Mouse (Mus musculus) intestine, embryonic 15.5 days (tissue): Measurements from ENCODE around the gene Hoxd8. TPM values are rescaled to one million over a fixed set of nuclear protein-coding genes. Genes with fewer than 3 reads are reported as not detected.

Experiments used
- ATAC-seq: fragments of 200-750 bp; cut with Nextera tagmentation; 2 replicates; pipeline ENCODE4 v1.8.0; 2017; ENCODE audit warnings: moderate TSS enrichment, moderate library complexity
- H3K27ac ChIP-seq: fragments of 300-500 bp; sonication (generic); 2 replicates; pipeline ENCODE4 v1.5.1; 2015; ENCODE audit warnings: mild to moderate bottlenecking, inconsistent platforms
- H3K27me3 ChIP-seq: fragments of 300-500 bp; sonication (generic); replicated peaks from 2 replicates; pipeline ENCODE4 v1.6.1; 2015; ENCODE audit warnings: inconsistent platforms
- H3K36me3 ChIP-seq: fragments of 300-500 bp; sonication (generic); 2 replicates; pipeline ENCODE4 v1.6.1; 2015; ENCODE audit warnings: inconsistent platforms
- H3K4me1 ChIP-seq: fragments of 300-500 bp; sonication (generic); replicated peaks from 2 replicates; pipeline ENCODE4 v1.6.1; 2015; ENCODE audit warnings: inconsistent platforms
- H3K4me2 ChIP-seq: fragments of 300-500 bp; sonication (generic); replicated peaks from 2 replicates; pipeline ENCODE4 v1.6.1; 2015; ENCODE audit warnings: mild to moderate bottlenecking, inconsistent platforms
- H3K4me3 ChIP-seq: fragments of 300-500 bp; sonication (generic); replicated peaks from 2 replicates; pipeline ENCODE4 v1.5.1; 2015; ENCODE audit warnings: inconsistent platforms
- H3K9ac ChIP-seq: fragments of 300-500 bp; sonication (generic); 2 replicates; pipeline ENCODE4 v1.6.1; 2015; ENCODE audit warnings: inconsistent platforms
- H3K9me3 ChIP-seq: fragments of 300-500 bp; sonication (generic); 2 replicates; pipeline ENCODE4 v1.6.1; 2016; ENCODE audit warnings: inconsistent platforms
- WGBS: fragments of 180-500 bp; shearing (Covaris S2); methylation state at CpG from one replicate; pipeline ENCODE4 v1.1.7; 2015; 5-methylcytosine and 5-hydroxymethylcytosine counted together
- polyA plus RNA-seq: library from polyadenylated mRNA; unstranded; fragments of >200 nt; fragmentation: Nextera tagmentation; extraction: Ambion mirVana; gene quantifications from 2 replicates; pipeline ENCODE4 v1.2.1, GENCODE M21; 2015

The Hoxd8 gene
- polyA plus RNA-seq, 1 experiment from 2014 or later, result 5.1 TPM

GRCm38 (mm10) chr2:74732513-74733316 is 28.3 kb downstream of the Hoxd8 start:
- Histone ChIP-seq H3K27ac (0 out of 2 replicates have a peak overlapping the region, but pooled peaks have one; percentile 51), H3K4me1 (peaks cover 2% of the 10 kb centered on the region; the same call in 1 of the 2 replicates), H3K9ac (no peak overlapping the region), H3K4me2 (peak overlapping the region; percentile 60), H3K27me3 (peaks cover 70% of the 10 kb centered on the region), H3K9me3 (no peaks in the 10 kb centered on the region), H3K36me3 (no peaks in the 10 kb centered on the region), H3K4me3 (peak overlapping the region; percentile 31)
- ATAC-seq, result no peak
- WGBS, result 4% methylated on average over 52 of the region's 52 CpGs

DNA sequence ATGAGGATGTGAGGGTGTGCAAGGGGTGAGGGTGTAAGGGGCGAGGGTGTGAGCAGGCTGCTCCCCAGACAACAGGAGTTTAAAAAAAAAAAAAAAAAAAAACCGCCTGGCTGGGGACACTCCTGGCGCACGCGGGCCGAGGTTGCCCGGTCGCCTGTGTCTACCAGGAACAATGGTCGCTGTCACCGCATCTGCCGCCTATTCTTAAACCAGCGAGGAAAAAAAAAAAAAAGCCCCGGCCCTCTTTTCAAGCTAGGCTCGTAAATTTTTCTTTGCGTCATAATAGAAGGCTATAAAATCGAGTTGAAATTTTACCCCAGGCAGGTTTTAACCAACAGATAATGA is 28.9 kb downstream of the Hoxd8 start:
- no peaks in the 10 kb centered on the region for H3K9me3 ChIP-seq
- H3K4me3 ChIP-seq, result peak overlapping the region; percentile 31
- 4% methylated on average over 16 of the region's 16 CpGs for WGBS
- H3K4me1 ChIP-seq, result peaks cover 2% of the 10 kb centered on the region; the same call in 1 of the 2 replicates
- peak overlapping the region; percentile 60 for H3K4me2 ChIP-seq
- peak; percentile 23 for ATAC-seq
- peaks cover 70% of the 10 kb centered on the region for H3K27me3 ChIP-seq
- H3K27ac ChIP-seq, result 0 out of 2 replicates have a peak overlapping the region, but pooled peaks have one; percentile 2
- H3K36me3 ChIP-seq, result no peaks in the 10 kb centered on the region
- no peak overlapping the region for H3K9ac ChIP-seq

DNA sequence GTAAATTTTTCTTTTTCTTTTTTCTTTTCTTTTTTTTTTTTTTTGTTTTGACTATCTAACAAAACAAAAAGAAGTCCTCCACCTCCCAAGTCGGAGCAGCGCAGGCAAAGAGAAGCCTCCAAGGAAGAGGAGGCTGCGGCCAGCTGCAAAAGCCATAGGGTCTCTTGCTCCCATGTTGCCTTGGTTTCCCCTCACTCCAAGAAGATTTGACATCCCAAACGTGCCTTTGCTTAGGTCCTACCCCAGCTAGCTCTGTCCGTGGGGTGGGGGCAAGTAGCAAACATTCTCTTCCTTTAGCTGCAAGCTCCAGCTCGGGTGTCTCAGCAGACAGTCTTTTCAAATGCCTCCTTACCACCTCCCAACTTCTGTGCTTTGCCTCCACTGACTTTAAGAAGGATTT is 29.4 kb downstream of the Hoxd8 start:
- H3K4me2 ChIP-seq, result peak overlapping the region; percentile 60; the same call in 1 of the 2 replicates
- no peak overlapping the region for H3K9ac ChIP-seq
- H3K4me3 ChIP-seq, result no peak overlapping the region
- 11% methylated on average over 6 of the region's 6 CpGs for WGBS
- H3K4me1 ChIP-seq, result peaks cover 5% of the 10 kb centered on the region; the same call in 1 of the 2 replicates
- no peak for ATAC-seq
- H3K36me3 ChIP-seq, result no peaks in the 10 kb centered on the region
- no peaks in the 10 kb centered on the region for H3K9me3 ChIP-seq
- peaks cover 70% of the 10 kb centered on the region for H3K27me3 ChIP-seq
- 0 out of 2 replicates have a peak overlapping the region, but pooled peaks have one; percentile 2 for H3K27ac ChIP-seq

DNA sequence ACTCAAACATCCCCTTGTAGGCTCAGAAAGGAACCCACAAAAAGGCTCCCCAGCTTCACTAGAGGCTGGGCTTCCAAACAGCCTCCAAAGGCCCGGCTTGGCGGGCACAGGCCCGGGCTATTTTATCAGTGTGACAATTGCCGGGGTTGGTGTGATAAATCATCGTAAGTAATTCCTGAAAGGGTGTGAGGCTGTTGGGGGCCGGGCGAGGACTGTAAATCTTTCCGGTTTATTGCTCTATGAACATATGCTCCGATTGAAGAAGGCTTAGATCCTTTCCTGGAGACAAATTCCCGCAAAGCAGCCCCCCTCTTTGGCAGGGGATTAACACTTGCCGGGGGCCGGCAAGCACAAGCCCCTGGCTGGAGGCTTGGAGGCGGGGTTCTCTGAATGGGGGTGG is 30.0 kb downstream of the Hoxd8 start:
- peak overlapping the region; percentile 53 for H3K4me2 ChIP-seq
- WGBS, result 13% methylated on average over 13 of the region's 13 CpGs
- H3K4me3 ChIP-seq, result peak overlapping the region; percentile 6; the same call in 1 of the 2 replicates
- H3K9ac ChIP-seq, result no peak overlapping the region
- H3K4me1 ChIP-seq, result peaks cover 6% of the 10 kb centered on the region; the same call in 1 of the 2 replicates
- H3K27ac ChIP-seq, result peak overlapping the region; percentile 24; the same call in 1 of the 2 replicates
- no peaks in the 10 kb centered on the region for H3K36me3 ChIP-seq
- peaks cover 75% of the 10 kb centered on the region for H3K27me3 ChIP-seq
- H3K9me3 ChIP-seq, result no peaks in the 10 kb centered on the region
- ATAC-seq, result 0 out of 2 replicates have a peak, but pooled peaks have one; percentile 15

GRCm38 (mm10) chr2:74734996-74735811 is 30.8 kb downstream of the Hoxd8 start:
- Histone ChIP-seq H3K4me2 (peak overlapping the region; percentile 53), H3K4me1 (peaks cover 7% of the 10 kb centered on the region), H3K9ac (no peak overlapping the region), H3K27me3 (peaks cover 76% of the 10 kb centered on the region), H3K9me3 (no peaks in the 10 kb centered on the region), H3K4me3 (peak overlapping the region; percentile 6; the same call in 1 of the 2 replicates), H3K27ac (peak overlapping the region; percentile 40; the same call in 1 of the 2 replicates), H3K36me3 (no peaks in the 10 kb centered on the region)
- WGBS, result 23% methylated on average over 27 of the region's 27 CpGs
- no peak for ATAC-seq

DNA sequence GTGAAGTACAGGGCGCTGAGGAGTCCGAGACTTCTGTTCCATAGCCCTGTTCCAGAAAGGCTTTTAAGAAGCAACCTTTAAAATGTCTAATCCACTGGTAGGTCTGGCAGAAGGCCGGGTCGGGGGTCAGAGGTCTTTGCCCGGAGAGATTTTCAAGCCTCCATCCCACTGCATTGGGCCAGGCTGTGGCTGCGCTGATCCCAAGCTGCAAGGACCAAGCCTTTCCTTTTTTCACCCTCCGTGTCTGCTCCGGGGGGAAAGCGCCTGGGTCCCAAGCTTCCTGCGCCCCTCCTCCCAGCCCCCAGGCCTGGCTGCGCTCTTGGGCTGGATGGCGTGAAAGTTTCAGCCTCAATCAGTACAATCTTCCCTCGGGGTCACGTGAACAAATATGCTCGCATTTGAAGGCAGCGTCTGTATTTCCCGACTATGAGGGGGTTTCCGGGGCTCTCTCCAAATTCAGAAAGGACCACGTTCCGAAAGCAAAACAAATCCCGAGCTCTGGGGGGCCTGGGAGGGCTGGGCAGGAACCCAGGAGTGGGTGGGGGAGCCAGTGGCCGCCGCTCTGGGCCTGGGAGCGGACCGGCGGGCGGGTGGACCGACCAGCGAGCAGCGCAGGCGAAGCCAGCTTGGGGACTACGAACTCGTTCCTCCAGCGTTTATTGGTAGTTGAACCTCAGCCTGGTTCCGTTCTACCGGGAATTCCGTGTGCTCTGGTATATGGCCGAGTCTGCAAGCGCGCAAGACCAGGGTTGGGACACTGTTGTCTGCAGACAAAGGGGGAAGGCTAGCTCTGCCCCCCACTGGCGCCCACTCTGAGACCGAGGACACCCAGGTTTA is 31.7 kb downstream of the Hoxd8 start:
- Histone ChIP-seq H3K4me2 (peak overlapping the region; percentile 53), H3K4me1 (peaks cover 14% of the 10 kb centered on the region), H3K9ac (peak overlapping the region; percentile 20; the same call in 1 of the 2 replicates), H3K4me3 (peak overlapping the region; percentile 28), H3K27me3 (peaks cover 75% of the 10 kb centered on the region), H3K36me3 (no peaks in the 10 kb centered on the region), H3K9me3 (no peaks in the 10 kb centered on the region), H3K27ac (peak overlapping the region; percentile 40; the same call in 1 of the 2 replicates)
- ATAC-seq, result 0 out of 2 replicates have a peak, but pooled peaks have one; percentile 11
- WGBS, result 14% methylated on average over 42 of the region's 42 CpGs

DNA sequence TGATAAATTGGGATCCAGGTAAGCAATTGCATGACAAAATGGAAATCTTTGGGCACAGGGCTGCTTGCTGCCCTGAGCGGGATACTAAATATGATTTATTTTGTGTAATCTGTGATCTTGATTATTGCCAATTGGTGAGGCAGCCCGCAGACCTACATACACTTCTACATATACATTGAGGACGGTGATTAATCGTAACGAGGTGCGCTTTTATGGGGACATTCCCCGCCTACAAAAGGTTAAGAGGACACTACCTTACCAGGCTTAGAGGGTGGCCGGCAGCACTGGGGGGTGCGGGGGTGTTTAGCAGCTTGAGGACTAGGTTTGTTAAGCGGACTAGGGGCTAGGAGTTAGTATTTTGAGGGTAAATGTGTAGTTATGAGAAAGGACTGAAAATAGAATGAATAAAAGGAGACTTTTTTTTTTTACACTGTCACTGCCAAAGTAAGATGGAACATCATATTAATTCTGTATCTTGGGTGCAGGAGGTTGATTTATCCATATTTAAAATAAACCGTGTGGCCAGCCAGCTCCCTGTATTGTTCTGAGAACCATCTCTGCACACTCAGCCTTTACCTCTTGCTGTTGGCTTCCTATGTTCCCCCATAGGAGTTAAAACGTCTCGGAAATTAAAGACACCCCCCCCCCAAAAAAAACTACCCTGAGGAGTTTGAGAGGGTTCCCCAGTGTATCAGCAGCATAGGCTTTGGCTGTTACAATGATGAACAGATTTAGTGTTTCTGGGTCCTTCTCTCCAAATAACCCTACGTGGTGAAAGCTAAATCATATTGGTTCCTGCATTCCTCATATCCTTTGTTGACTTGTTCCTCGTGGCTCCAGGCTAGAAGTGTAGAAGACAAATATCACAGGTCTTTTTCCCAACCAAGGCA is 32.5 kb downstream of the Hoxd8 start:
- Histone ChIP-seq H3K27me3 (peaks cover 76% of the 10 kb centered on the region), H3K9me3 (no peaks in the 10 kb centered on the region), H3K36me3 (no peaks in the 10 kb centered on the region), H3K27ac (0 out of 2 replicates have a peak overlapping the region, but pooled peaks have one; percentile 22), H3K9ac (no peak overlapping the region), H3K4me1 (peaks cover 14% of the 10 kb centered on the region), H3K4me3 (peak overlapping the region; percentile 28), H3K4me2 (peak overlapping the region; percentile 53)
- 24% methylated on average over 15 of the region's 15 CpGs for WGBS
- no peak for ATAC-seq

GRCm38 (mm10) chr2:74737578-74738070 is 33.2 kb downstream of the Hoxd8 start:
- Histone ChIP-seq H3K4me3 (no peak overlapping the region), H3K36me3 (no peaks in the 10 kb centered on the region), H3K9me3 (no peaks in the 10 kb centered on the region), H3K27ac (0 out of 2 replicates have a peak overlapping the region, but pooled peaks have one; percentile 22), H3K9ac (no peak overlapping the region), H3K4me1 (peaks cover 14% of the 10 kb centered on the region), H3K4me2 (peak overlapping the region; percentile 34), H3K27me3 (peaks cover 74% of the 10 kb centered on the region)
- ATAC-seq, result no peak
- 35% methylated on average over 7 of the region's 7 CpGs for WGBS

GRCm38 (mm10) chr2:74738623-74739475 is 34.4 kb downstream of the Hoxd8 start:
- Histone ChIP-seq H3K27me3 (peaks cover 77% of the 10 kb centered on the region), H3K27ac (peak overlapping the region; percentile 29; the same call in 1 of the 2 replicates), H3K9ac (no peak overlapping the region), H3K4me2 (peak overlapping the region; percentile 34), H3K4me1 (peaks cover 13% of the 10 kb centered on the region), H3K4me3 (peak overlapping the region; percentile 12), H3K36me3 (no peaks in the 10 kb centered on the region), H3K9me3 (no peaks in the 10 kb centered on the region)
- peak; percentile 11; the same call in 1 of the 2 replicates for ATAC-seq
- WGBS, result 10% methylated on average over 20 of the region's 20 CpGs

GRCm38 (mm10) chr2:74739476-74739800 is 35.0 kb downstream of the Hoxd8 start:
- H3K27ac ChIP-seq, result no peak overlapping the region
- 0 out of 2 replicates have a peak overlapping the region, but pooled peaks have one; percentile 62 for H3K4me2 ChIP-seq
- peaks cover 12% of the 10 kb centered on the region for H3K4me1 ChIP-seq
- peaks cover 79% of the 10 kb centered on the region for H3K27me3 ChIP-seq
- WGBS, result 32% methylated on average over 2 of the region's 2 CpGs
- H3K4me3 ChIP-seq, result no peak overlapping the region
- no peak overlapping the region for H3K9ac ChIP-seq
- H3K36me3 ChIP-seq, result no peaks in the 10 kb centered on the region
- H3K9me3 ChIP-seq, result no peaks in the 10 kb centered on the region
- no peak for ATAC-seq
